Mouse (Mus musculus): ENCODE measurements around the gene Kalrn.

Kalrn gene

GRCm38 (mm10) chr16:34254002-34254645 lies 319.2 kb downstream of the Kalrn start:
- DNase-seq: no peak

- DNase-seq: no peak
These were observed 320.7 kb downstream of the Kalrn start for GRCm38 (mm10) chr16:34252670-34253069.

GRCm38 (mm10) chr16:34248256-34248655 lies 325.1 kb downstream of the Kalrn start:
- no peak for DNase-seq

- DNase-seq: no peak
These were observed 331.2 kb downstream of the Kalrn start for GRCm38 (mm10) chr16:34241936-34242729.

- no peak for DNase-seq
These were observed 333.7 kb downstream of the Kalrn start for GRCm38 (mm10) chr16:34239618-34240017.

GRCm38 (mm10) chr16:34236898-34237611 lies 336.3 kb downstream of the Kalrn start:
- DNase-seq: peak; percentile 15 to 59

GRCm38 (mm10) chr16:34235086-34235485 lies 338.2 kb downstream of the Kalrn start:
- no peak for DNase-seq

- DNase-seq: no peak
These were observed 341.4 kb downstream of the Kalrn start for GRCm38 (mm10) chr16:34231952-34232351.

- no peak for DNase-seq
These were observed 342.2 kb downstream of the Kalrn start for GRCm38 (mm10) chr16:34231146-34231545.

- no peak for DNase-seq
These were observed 344.0 kb downstream of the Kalrn start for GRCm38 (mm10) chr16:34229350-34229749.

GRCm38 (mm10) chr16:34228661-34229060 lies 344.7 kb downstream of the Kalrn start:
- no peak for DNase-seq

GRCm38 (mm10) chr16:34212160-34212559 lies 361.2 kb downstream of the Kalrn start:
- DNase-seq: no peak

GRCm38 (mm10) chr16:34211243-34211642 lies 362.1 kb downstream of the Kalrn start:
- DNase-seq: no peak

GRCm38 (mm10) chr16:34208748-34209147 lies 364.6 kb downstream of the Kalrn start:
- no peak for DNase-seq

- DNase-seq: no peak
These were observed 365.4 kb downstream of the Kalrn start for GRCm38 (mm10) chr16:34207972-34208371.

- DNase-seq: no peak
These were observed 368.7 kb downstream of the Kalrn start for GRCm38 (mm10) chr16:34204527-34205139.

GRCm38 (mm10) chr16:34199543-34199942 lies 373.8 kb downstream of the Kalrn start:
- DNase-seq: no peak

- DNase-seq: peak; percentile 37 to 56
These were observed 380.1 kb downstream of the Kalrn start for GRCm38 (mm10) chr16:34192959-34193842.

GRCm38 (mm10) chr16:34184721-34185120 lies 388.6 kb downstream of the Kalrn start:
- no peak for DNase-seq

GRCm38 (mm10) chr16:34183186-34183585 lies 390.1 kb downstream of the Kalrn start:
- no peak for DNase-seq

- DNase-seq: no peak
These were observed 397.7 kb downstream of the Kalrn start for GRCm38 (mm10) chr16:34175625-34176024.

GRCm38 (mm10) chr16:34172572-34173181 lies 400.7 kb downstream of the Kalrn start:
- no peak for DNase-seq

All from cerebellum, postnatal 36 days (tissue).